Mouse (Mus musculus) retina, adult 2 months (tissue): ENCODE measurements around the gene Fetub.
"Not testable (repeated sequence)": the region's sequence is repeated elsewhere in the genome, so short reads cannot be mapped to it uniquely, and the experiment has no call there.

Experiments used
- DNase-seq: peaks from one replicate; pipeline ENCODE4 v3.0.0-alpha.2; 2012; ENCODE audit warnings: low read depth, low spot score

The Fetub gene

GRCm38 (mm10) chr16:22909290-22909689 lies 8.8 kb upstream of the Fetub start:
- no peak for DNase-seq

- DNase-seq: no peak
Measured at GRCm38 (mm10) chr16:22911986-22912385, 6.1 kb upstream of the Fetub start.

GRCm38 (mm10) chr16:22912886-22913285 lies 5.2 kb upstream of the Fetub start:
- no peak for DNase-seq

- no peak for DNase-seq
Measured at GRCm38 (mm10) chr16:22914276-22914675, 3.9 kb upstream of the Fetub start.

GRCm38 (mm10) chr16:22918664-22919312 lies 654 bp downstream of the Fetub start:
- DNase-seq: no peak

GRCm38 (mm10) chr16:22919971-22920854 lies 2.1 kb downstream of the Fetub start:
- DNase-seq: no peak

GRCm38 (mm10) chr16:22921761-22922160 lies 3.6 kb downstream of the Fetub start:
- no peak for DNase-seq

- no peak for DNase-seq
Measured at GRCm38 (mm10) chr16:22922433-22922832, 4.3 kb downstream of the Fetub start.

GRCm38 (mm10) chr16:22929575-22929974 lies 11.4 kb downstream of the Fetub start:
- DNase-seq: no peak

GRCm38 (mm10) chr16:22931431-22932200 lies 13.5 kb downstream of the Fetub start:
- DNase-seq: no peak

- DNase-seq: no peak
Measured at GRCm38 (mm10) chr16:22937631-22938030, 19.5 kb downstream of the Fetub start.

- DNase-seq: no peak
Measured at GRCm38 (mm10) chr16:22938541-22938940, 20.4 kb downstream of the Fetub start.

GRCm38 (mm10) chr16:22939120-22939695 lies 21.1 kb downstream of the Fetub start:
- DNase-seq: no peak

- DNase-seq: not testable (repeated sequence)
Measured at GRCm38 (mm10) chr16:22941825-22942476, 23.8 kb downstream of the Fetub start.

GRCm38 (mm10) chr16:22947371-22947770 lies 29.2 kb downstream of the Fetub start:
- DNase-seq: no peak

- DNase-seq: no peak
Measured at GRCm38 (mm10) chr16:22950840-22951395, 32.8 kb downstream of the Fetub start, which contains the start of gene Hrg. Gene Hrg (plus strand): TSS chr16:22951072.

GRCm38 (mm10) chr16:22953069-22953468 lies 34.9 kb downstream of the Fetub start:
- no peak for DNase-seq

GRCm38 (mm10) chr16:22955397-22956084 lies 37.4 kb downstream of the Fetub start:
- DNase-seq: no peak

GRCm38 (mm10) chr16:22956085-22956439 lies 37.9 kb downstream of the Fetub start:
- DNase-seq: no peak

- DNase-seq: no peak
Measured at GRCm38 (mm10) chr16:22961073-22961472, 42.9 kb downstream of the Fetub start.
